Mouse (Mus musculus) heart, embryonic 10.5 days (tissue): ENCODE results near the gene Sipa1l1. TPM values are rescaled to one million over a fixed set of nuclear protein-coding genes. Genes with fewer than 3 reads are reported as not detected.

Experiments
- DNase-seq: peaks from one replicate; pipeline ENCODE4 v3.0.0-alpha.2; 2017; ENCODE audit warnings: low spot score
- H3K27ac ChIP-seq: fragments of 300-500 bp; sonication (generic); 2 replicates; pipeline ENCODE4 v1.5.1; 2016; ENCODE audit warnings: mild to moderate bottlenecking
- H3K27me3 ChIP-seq: fragments of 300-500 bp; sonication (generic); 2 replicates; pipeline ENCODE4 v1.6.1; 2016; ENCODE audit warnings: mild to moderate bottlenecking; ENCODE audit not compliant: poor library complexity, insufficient read depth, severe bottlenecking
- H3K36me3 ChIP-seq: fragments of 300-500 bp; sonication (generic); 2 replicates; pipeline ENCODE4 v1.6.1; 2016; ENCODE audit warnings: mild to moderate bottlenecking, moderate library complexity
- H3K4me1 ChIP-seq: fragments of 300-500 bp; sonication (generic); 2 replicates; pipeline ENCODE4 v1.6.1; 2016; ENCODE audit warnings: mild to moderate bottlenecking
- H3K4me3 ChIP-seq: fragments of 300-500 bp; sonication (generic); 2 replicates; pipeline ENCODE4 v1.5.1; 2016; ENCODE audit warnings: mild to moderate bottlenecking, moderate library complexity
- H3K9me3 ChIP-seq: fragments of 300-500 bp; sonication (generic); 2 replicates; pipeline ENCODE4 v1.6.1; 2016; ENCODE audit warnings: mild to moderate bottlenecking, moderate library complexity
- WGBS: fragments of 180-500 bp; shearing (Covaris S2); methylation state at CpG from one replicate; pipeline ENCODE4 v1.1.7; 2016; 5-methylcytosine and 5-hydroxymethylcytosine counted together
- polyA plus RNA-seq: library from polyadenylated mRNA; unstranded; fragments of >200 nt; fragmentation: Nextera tagmentation; extraction: Ambion mirVana; gene quantifications from 2 replicates; pipeline ENCODE4 v1.2.1, GENCODE M21; 2016

The Sipa1l1 gene
- polyA plus RNA-seq, 1 experiment from 2014 or later = 35.2 TPM

DNA sequence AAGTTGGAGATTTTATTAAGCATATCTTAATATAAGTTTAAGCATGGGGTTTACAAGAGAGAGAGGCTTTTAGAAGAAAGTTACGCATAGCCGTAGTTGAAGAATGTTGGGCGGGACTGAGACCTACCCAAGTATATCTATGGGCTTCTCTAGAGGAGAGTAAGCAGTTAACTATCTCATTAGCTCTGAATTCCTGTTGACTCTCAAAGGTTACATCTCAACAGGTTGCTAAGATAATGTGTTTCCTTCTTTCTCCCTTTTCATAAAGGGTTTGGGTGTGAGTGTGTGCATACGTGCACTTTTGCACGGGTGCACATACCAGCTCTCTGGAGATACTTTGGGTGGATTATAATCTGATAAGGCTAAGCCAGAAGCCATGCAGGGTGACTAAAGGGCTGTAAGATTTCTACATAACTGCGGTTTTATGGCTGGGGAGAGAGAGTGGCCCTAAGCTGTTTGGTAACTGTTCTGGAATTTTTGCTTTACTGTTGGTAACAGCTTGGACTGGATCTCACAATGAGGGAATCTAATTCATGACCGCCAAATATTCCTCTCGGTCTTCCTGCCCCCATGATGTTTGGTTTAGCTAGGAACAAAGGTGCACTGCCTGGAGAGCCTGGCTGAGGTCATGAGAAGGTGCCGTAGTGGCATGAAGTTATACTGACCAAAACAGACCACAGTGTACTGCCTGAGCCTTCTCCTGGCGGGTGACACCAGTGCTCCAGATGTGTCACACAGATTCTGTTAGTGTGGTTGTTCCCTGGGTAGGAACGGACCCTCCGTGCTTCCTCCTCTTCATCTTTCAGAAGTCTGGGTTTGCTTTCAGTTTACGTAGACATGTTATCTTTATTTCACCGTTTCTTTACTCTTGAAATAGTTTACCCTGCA is 78.5 kb downstream of the Sipa1l1 start:
- Histone ChIP-seq H3K4me1 (peaks cover 22% of the 10 kb centered on the region; the same call in 1 of the 2 replicates), H3K36me3 (peaks cover 4% of the 10 kb centered on the region; the same call in 1 of the 2 replicates), H3K9me3 (no peaks in the 10 kb centered on the region), H3K27me3 (no peaks in the 10 kb centered on the region), H3K27ac (no peak overlapping the region), H3K4me3 (no peak overlapping the region)
- no peak for DNase-seq
- 82% methylated on average over 14 of the region's 14 CpGs for WGBS

DNA sequence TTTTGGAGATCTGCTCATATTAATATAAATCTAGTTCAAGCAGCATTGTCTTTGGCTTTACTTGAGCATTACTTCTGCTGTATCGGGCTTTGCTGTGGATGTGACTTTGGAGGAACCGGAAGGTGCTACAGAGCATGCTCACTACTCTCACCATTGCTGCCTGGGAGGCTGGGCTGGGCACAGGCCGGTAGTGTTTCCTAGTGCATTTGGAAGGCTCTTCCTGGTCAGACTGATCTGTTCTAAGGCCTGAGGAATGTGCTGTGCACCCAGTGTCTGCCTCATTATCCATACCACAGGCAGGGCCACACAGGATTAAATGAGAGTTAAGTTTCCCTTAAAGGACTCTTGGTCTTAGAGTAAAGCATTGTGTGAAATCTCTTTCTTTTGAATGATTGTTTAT is 79.4 kb downstream of the Sipa1l1 start:
- H3K36me3 ChIP-seq = peaks cover 4% of the 10 kb centered on the region; the same call in 1 of the 2 replicates
- peaks cover 22% of the 10 kb centered on the region; the same call in 1 of the 2 replicates for H3K4me1 ChIP-seq
- WGBS = 76% methylated on average over 3 of the region's 3 CpGs
- H3K4me3 ChIP-seq = no peak overlapping the region
- H3K27ac ChIP-seq = no peak overlapping the region
- no peak for DNase-seq
- no peaks in the 10 kb centered on the region for H3K9me3 ChIP-seq
- H3K27me3 ChIP-seq = no peaks in the 10 kb centered on the region

DNA sequence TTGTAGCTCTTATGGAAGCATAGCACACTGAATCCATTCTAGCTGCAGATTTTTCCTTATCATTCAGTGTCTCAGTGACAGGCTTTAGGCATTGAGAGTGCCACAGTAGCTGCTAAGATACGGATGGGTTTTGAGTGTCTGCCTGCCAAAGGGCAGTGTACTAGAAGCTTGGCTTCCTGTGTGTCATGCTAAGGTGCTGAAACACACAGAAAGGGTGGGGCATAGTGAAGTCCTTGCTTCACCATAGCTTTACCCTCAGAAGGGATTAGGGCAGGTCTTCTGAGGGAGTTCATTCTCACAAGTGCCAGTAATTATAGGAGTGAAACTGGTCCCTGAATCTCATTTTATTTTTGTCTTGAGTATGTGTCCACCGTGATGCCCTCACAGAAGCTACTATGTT is 82.2 kb downstream of the Sipa1l1 start:
- no peak for DNase-seq
- H3K27ac ChIP-seq = no peak overlapping the region
- H3K27me3 ChIP-seq = no peaks in the 10 kb centered on the region
- no peak overlapping the region for H3K4me3 ChIP-seq
- H3K4me1 ChIP-seq = peaks cover 36% of the 10 kb centered on the region
- peaks cover 4% of the 10 kb centered on the region; the same call in 1 of the 2 replicates for H3K36me3 ChIP-seq
- WGBS = 65% methylated on average over 2 of the region's 2 CpGs
- no peaks in the 10 kb centered on the region for H3K9me3 ChIP-seq

DNA sequence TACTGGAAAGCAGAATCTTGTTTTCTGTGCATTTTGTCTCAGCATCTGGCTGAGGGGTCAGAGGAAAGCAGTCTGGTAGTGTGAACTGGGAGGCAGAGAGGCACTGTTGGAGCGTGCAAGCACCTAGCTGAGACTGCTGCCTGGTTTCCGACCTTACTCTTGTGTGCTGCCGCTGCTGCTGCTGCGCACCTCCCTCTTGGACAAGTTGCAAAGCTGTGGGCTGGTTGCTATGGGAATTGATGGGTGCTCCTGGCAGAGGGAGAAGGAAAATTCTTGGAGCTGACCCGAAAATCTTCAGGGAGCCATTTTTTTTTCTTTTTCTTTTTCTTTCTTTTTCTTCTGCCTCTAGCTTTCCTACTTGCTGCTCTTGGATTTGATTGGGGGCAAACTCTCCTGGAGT is 85.0 kb downstream of the Sipa1l1 start:
- Histone ChIP-seq H3K4me3 (no peak overlapping the region), H3K36me3 (peaks cover 2% of the 10 kb centered on the region; the same call in 1 of the 2 replicates), H3K4me1 (peaks cover 28% of the 10 kb centered on the region), H3K9me3 (no peaks in the 10 kb centered on the region), H3K27me3 (no peaks in the 10 kb centered on the region), H3K27ac (no peak overlapping the region; the same call in 1 of the 2 replicates)
- no peak for DNase-seq
- 82% methylated on average over 5 of the region's 5 CpGs for WGBS

DNA sequence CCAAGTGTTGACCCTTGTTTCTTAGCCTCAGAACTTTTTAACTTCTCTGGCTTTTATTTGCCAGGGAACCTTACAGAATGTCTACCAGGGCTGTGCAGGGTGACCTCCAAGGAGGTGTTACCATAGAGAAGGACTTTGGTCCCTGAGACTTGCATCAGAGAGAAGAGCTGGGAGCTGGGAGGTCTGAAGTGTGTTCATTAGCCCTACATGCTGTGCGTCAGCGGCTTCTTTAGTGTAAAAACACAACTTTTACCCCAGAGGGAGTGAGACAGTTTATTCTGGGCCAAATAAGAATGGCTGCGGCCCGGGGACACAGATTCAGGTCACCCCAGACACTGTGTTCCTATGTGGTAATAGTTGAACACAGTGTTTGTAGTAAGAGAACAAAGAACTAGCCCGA is 86.9 kb downstream of the Sipa1l1 start:
- H3K27ac ChIP-seq = peak overlapping the region; percentile 42; the same call in 1 of the 2 replicates
- H3K4me3 ChIP-seq = no peak overlapping the region
- no peaks in the 10 kb centered on the region for H3K27me3 ChIP-seq
- H3K36me3 ChIP-seq = no peaks in the 10 kb centered on the region
- peaks cover 25% of the 10 kb centered on the region for H3K4me1 ChIP-seq
- no peaks in the 10 kb centered on the region for H3K9me3 ChIP-seq
- no peak for DNase-seq
- 83% methylated on average over 5 of the region's 5 CpGs for WGBS

DNA sequence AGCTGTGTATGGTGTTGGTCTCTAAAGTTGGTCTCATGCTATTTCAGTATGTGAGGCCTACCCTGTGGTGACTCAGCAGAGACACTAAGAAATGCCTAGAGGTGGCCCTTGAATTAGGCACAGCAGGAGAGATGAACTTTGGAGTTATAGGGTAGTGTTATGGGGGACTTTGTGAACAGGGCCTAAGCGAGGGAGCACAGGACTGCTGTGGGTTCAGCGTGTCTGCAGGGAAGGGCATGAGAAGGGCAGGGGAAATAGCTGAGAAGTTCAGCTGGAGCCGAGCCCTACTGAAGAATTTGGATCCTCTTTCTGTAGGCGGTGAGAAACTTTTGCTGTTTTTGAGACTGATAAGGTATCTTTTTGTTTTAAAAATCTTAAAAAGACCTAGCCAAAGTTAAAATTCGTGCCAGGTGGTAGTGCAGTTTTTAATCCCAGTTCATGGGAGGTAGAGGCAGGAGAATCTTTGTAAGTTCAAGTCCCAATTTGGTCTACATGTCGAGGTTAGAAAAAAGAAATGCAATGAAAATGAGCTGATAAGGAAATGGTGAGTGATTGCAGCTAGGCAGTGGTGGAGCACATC is 87.9 kb downstream of the Sipa1l1 start:
- WGBS = 69% methylated on average over 6 of the region's 6 CpGs
- DNase-seq = no peak
- Histone ChIP-seq H3K9me3 (no peaks in the 10 kb centered on the region), H3K4me3 (no peak overlapping the region), H3K4me1 (peaks cover 21% of the 10 kb centered on the region), H3K27ac (no peak overlapping the region), H3K27me3 (no peaks in the 10 kb centered on the region), H3K36me3 (no peaks in the 10 kb centered on the region)

DNA sequence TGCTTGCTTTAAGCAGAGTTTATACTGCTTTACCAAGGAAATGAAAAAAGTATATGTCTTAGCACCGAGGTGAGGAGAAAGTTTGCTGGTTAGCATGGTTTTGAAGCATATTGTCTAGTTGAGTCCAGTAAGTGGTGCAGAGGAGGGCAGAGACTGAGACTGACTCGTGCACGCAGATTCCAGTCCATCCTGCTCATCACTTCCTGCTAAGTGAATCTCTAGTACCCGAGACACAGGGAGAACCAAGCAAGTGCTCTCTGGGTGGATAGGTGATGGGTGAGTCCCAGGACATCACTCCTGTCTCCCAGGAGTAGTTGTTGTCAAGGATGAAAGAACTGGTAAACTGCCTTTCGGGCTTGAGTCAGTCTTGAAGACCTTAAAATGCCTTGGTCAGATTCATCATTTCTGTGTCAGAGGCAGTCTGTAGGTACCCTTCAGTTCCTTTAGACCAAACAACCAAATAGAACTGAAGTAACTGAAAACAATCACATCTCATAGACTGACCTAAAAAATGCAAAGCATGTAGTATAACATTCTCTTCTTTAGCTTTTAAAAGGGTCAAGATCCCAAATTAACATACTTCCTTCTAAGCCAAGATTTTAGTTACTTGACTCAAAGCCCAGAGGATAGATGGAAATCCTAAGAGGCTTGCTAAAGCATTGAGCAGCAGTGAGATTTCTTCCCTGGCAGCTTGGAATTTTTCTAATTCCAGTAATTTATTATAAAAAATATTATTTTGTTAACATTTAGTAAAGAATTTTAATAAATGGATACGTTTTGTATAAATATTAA is 89.1 kb downstream of the Sipa1l1 start:
- Histone ChIP-seq H3K27ac (no peak overlapping the region), H3K27me3 (no peaks in the 10 kb centered on the region), H3K4me1 (peaks cover 21% of the 10 kb centered on the region), H3K9me3 (no peaks in the 10 kb centered on the region), H3K4me3 (no peak overlapping the region), H3K36me3 (no peaks in the 10 kb centered on the region)
- WGBS = 81% methylated on average over 6 of the region's 6 CpGs
- DNase-seq = no peak

DNA sequence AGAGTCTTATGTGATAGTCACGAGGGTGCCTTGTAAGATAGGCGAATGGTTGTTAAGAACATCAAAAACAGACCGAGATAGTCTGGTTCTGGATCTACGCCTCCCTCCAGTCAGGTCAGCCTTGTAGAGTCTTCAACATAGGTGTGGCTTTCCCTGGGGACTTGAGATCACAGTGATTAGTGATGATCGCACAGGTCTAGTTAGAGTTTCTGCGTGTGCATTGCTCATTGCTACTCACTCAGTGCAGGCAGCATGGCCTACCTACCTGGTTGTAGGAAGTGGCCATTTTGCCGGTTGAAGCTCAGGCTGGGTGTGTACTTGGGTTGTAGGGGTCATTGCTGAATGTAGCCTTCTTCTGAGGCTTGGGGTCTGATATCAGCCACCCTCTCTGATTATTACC is 94.3 kb downstream of the Sipa1l1 start:
- Histone ChIP-seq H3K27me3 (no peaks in the 10 kb centered on the region), H3K27ac (no peak overlapping the region), H3K9me3 (no peaks in the 10 kb centered on the region), H3K4me3 (no peak overlapping the region), H3K36me3 (no peaks in the 10 kb centered on the region), H3K4me1 (no peaks in the 10 kb centered on the region; the same call in 1 of the 2 replicates)
- no peak for DNase-seq
- WGBS = 87% methylated on average over 7 of the region's 7 CpGs

DNA sequence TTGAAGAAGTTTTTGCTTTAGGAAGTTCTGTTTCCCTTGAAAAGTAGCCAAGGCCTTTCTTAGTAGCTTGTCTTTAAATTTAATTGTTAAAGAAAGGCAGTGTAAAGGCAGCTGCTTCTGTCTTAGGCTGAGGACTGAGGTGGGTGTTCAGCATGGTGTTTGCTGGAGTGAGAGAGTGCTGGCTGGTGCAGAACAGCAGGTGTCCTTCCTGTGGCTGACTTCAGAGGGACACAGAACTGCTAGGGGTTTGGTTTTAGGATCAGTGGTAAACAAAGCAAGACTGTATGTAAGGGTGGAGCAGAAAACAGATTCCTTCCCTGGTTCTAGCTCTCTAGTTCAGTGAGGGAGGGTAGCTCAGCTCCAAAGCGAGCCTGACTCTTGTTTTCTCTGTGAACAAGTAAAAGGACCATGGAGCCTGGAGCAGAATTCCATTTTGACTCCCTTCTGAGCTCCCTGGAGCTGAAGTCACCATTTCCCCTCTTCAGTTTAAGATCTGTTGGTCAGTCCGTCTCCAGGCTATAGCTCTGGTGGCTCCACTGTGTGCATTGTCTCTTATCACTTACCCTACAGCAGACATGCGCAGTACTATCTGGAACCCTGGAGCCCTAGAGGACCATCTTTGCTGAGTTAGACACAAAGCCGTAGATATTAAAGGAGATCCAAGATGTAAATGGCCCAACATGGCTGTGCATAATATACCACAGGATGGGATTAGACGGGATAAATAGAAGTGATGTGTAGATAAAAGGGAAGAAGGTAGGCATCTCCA is 95.1 kb downstream of the Sipa1l1 start:
- Histone ChIP-seq H3K36me3 (no peaks in the 10 kb centered on the region), H3K27me3 (no peaks in the 10 kb centered on the region), H3K4me3 (no peak overlapping the region), H3K4me1 (no peaks in the 10 kb centered on the region; the same call in 1 of the 2 replicates), H3K27ac (no peak overlapping the region), H3K9me3 (no peaks in the 10 kb centered on the region)
- DNase-seq = no peak
- 70% methylated on average over 5 of the region's 5 CpGs for WGBS

DNA sequence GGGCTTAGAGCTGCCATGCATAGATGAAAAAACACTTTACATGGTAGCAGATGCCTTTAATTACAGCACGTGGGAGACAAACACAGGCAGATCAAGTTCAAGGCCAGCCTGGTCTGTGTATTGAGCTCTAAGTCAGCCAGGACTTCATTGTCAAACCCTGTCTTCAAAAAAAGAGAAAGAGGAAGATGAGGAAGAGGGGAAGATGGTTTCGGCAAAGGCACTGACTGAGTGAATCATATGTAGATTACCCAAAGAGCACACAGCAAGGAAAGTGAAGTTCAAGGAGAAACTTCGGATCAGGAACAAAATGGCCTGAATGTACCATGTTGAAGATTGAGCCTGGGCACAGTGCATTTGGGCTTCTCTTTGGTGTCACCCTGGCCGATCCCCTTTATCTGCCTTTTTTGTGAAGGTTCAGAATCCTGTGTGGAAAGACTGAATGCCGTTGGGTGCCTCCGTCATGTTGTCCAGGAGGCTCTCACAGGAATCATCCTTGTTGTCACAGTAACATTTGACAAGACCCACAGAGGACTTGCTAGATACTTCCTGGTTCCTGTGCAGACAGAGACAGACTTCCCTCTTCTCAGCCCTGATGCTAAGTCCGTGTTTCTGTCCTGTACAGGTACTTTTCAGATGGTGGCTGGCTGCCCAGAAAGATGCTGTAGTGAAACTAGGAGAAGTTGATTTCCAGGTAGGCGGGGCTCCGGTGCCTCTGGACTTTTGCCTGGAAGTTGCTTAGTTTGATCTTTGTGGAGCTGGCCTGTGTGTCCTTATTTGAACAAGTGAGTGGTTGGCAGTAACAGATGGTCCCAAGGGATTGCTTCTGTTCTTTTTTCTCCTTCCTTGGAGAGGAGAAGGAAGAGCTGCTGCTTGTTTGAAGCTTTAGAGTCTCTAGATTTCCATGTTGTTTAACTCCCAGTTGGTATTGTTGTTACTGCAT is 96.5 kb downstream of the Sipa1l1 start:
- no peak for DNase-seq
- Histone ChIP-seq H3K4me3 (no peak overlapping the region), H3K9me3 (no peaks in the 10 kb centered on the region), H3K27me3 (no peaks in the 10 kb centered on the region), H3K36me3 (no peaks in the 10 kb centered on the region), H3K4me1 (no peaks in the 10 kb centered on the region; the same call in 1 of the 2 replicates), H3K27ac (no peak overlapping the region)
- WGBS = 86% methylated on average over 9 of the region's 9 CpGs

DNA sequence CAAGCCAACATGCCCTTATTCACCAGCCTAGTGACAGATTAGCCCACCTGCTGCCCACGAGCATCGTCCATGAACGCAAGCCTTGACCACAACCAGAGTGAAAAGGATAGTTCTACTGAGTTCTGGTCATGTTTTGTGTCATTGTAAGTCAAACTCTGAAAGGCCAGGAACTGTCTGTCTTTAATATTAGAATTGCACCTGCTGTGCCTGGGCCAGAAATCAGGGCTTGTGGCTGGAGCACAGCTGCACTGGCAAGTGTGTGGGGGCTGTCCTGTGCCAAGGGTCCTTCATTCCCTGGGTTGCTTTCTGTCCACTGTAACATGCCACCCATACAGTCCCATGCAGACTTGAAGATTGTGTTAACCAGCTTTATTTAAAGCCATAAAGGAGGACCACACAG is 102.3 kb downstream of the Sipa1l1 start:
- WGBS = 88% methylated on average over 3 of the region's 3 CpGs
- no peak for DNase-seq
- no peak overlapping the region for H3K4me3 ChIP-seq
- H3K9me3 ChIP-seq = no peaks in the 10 kb centered on the region
- peaks cover 14% of the 10 kb centered on the region; the same call in 1 of the 2 replicates for H3K4me1 ChIP-seq
- H3K27ac ChIP-seq = no peak overlapping the region
- no peaks in the 10 kb centered on the region for H3K36me3 ChIP-seq
- H3K27me3 ChIP-seq = no peaks in the 10 kb centered on the region
